Mouse (Mus musculus) stomach, embryonic 16.5 days (tissue): ENCODE results near the gene Klhl3. TPM values are rescaled to one million over a fixed set of nuclear protein-coding genes. Genes with fewer than 3 reads are reported as not detected.

Experiments used
- microRNA counts: library from miRNA; unstranded; fragments of <30 nt; microRNA quantifications from one replicate; lab custom pipeline; 2016
- microRNA-seq: library from miRNA; unstranded; fragments of <30 nt; microRNA quantifications from one replicate; pipeline ENCODE4, GENCODE M21; 2016
- polyA plus RNA-seq: library from polyadenylated mRNA; unstranded; fragments of >200 nt; fragmentation: Nextera tagmentation; extraction: Ambion mirVana; gene quantifications from 2 replicates; pipeline ENCODE4 v1.2.1, GENCODE M21; 2015

The Klhl3 gene
- polyA plus RNA-seq, 1 experiment from 2014 or later = 2.9 TPM

MicroRNA genes within 50 kb of the gene (microRNA counts, 519-probe panel; counts per million panel counts)
- not detected for microRNA mmu-miR-874 (lab: Ali Mortazavi, UCI)

Small RNA genes within 50 kb of the gene (microRNA-seq; reads per million reads assigned to microRNA genes)
- 107 reads per million, percentile 56 among the genes with 10 or more reads in this experiment for gene Mir874

Other genes starting within 250 kb of the Klhl3 start
- 2.8 and 2.9 TPM in 2 replicates for gene Spock1, start 205.3 kb downstream of the Klhl3 start, polyA plus RNA-seq
- 20.2 and 21.7 TPM in 2 replicates for gene Hnrnpa0, start 15.0 kb upstream of the Klhl3 start, polyA plus RNA-seq
- 36.8 and 41.7 TPM in 2 replicates for gene Idnk, start 44.1 kb upstream of the Klhl3 start, polyA plus RNA-seq
- gene Ubqln1, start 102.1 kb upstream of the Klhl3 start, polyA plus RNA-seq = 73.7 and 80.1 TPM in 2 replicates
- gene Gkap1, start 162.1 kb upstream of the Klhl3 start, polyA plus RNA-seq = 14.4 and 17.3 TPM in 2 replicates
- 0.42 and 0.45 TPM in 2 replicates for gene Kif27, start 245.5 kb upstream of the Klhl3 start, polyA plus RNA-seq